8 mouse cellular contexts compared by ENCODE assay signal in genomic region chr7:45305275-45305674, GRCm38 (mm10). TPM values are rescaled to one million over a fixed set of nuclear protein-coding genes. Genes with fewer than 3 reads are reported as not detected.
DNase-seq lines count a peak whose midpoint lies in the region; ATAC-seq and TF ChIP-seq lines count a peak whose summit lies in the region.

No protein-coding gene starts in this region.

- WGBS in embryonic facial prominence, embryonic 13.5 days, result 6% methylated on average over 17 of the region's 17 CpGs
- WGBS in liver, embryonic 15.5 days (ENCODE audit: insufficient replicate concordance), result 4% methylated on average over 17 of the region's 17 CpGs
- WGBS in neural tube, embryonic 11.5 days, result 3% methylated on average over 17 of the region's 17 CpGs

- peak; percentile 19 to 59 for DNase-seq in adrenal gland, postnatal 4 days (ENCODE audit: low spot score in 2 of 2)
- DNase-seq in heart, postnatal 14 days, result peak; percentile 57 to 78
- peak; percentile 84 for DNase-seq in layer of hippocampus, adult 11-12 months (ENCODE audit: low spot score)
- peak; percentile 76 for DNase-seq in neural tube, embryonic 11.5 days (ENCODE audit: low spot score)
- DNase-seq in testis, postnatal 14 days (ENCODE audit: low spot score), result peak; percentile 70

- no peak for TF ChIP-seq POLR2A in ES-Bruce4 (IDR thresholded peaks at IDR 0.05; ENCODE audit: insufficient read depth, low read length)

- no peak overlapping the region for H3K27ac ChIP-seq in ES-Bruce4 (ENCODE audit: insufficient read depth, low read length)
- no peak overlapping the region for H3K27ac ChIP-seq in embryonic facial prominence, embryonic 13.5 days
- no peak overlapping the region for H3K27ac ChIP-seq in liver, embryonic 15.5 days (replicated peaks)
- H3K27ac ChIP-seq in neural tube, embryonic 11.5 days (ENCODE audit: low read depth, low read length), result no peak overlapping the region

- H3K9ac ChIP-seq in ES-Bruce4 (ENCODE audit: low read depth, poor library complexity, severe bottlenecking), result 0 out of 2 replicates have a peak overlapping the region, but pooled peaks have one; percentile 9
- H3K9ac ChIP-seq in embryonic facial prominence, embryonic 13.5 days, result no peak overlapping the region
- no peak overlapping the region for H3K9ac ChIP-seq in liver, embryonic 15.5 days
- peak overlapping the region; percentile 41 for H3K9ac ChIP-seq in neural tube, embryonic 11.5 days (ENCODE audit: low read length)

- no peak overlapping the region for H3K4me3 ChIP-seq in ES-Bruce4 (ENCODE audit: low read depth, low read length)
- H3K4me3 ChIP-seq in embryonic facial prominence, embryonic 13.5 days, result no peak overlapping the region
- no peak overlapping the region for H3K4me3 ChIP-seq in liver, embryonic 15.5 days (replicated peaks)
- peak overlapping the region; percentile 22 for H3K4me3 ChIP-seq in neural tube, embryonic 11.5 days (ENCODE audit: low read depth, low read length)

- H3K27me3 ChIP-seq in ES-Bruce4 (ENCODE audit: control insufficient read depth, insufficient read depth, low read length, poor library complexity, severe bottlenecking), result no peaks in the 10 kb centered on the region
- H3K27me3 ChIP-seq in embryonic facial prominence, embryonic 13.5 days, result no peaks in the 10 kb centered on the region
- peaks cover 17% of the 10 kb centered on the region; the same call in 1 of the 2 replicates for H3K27me3 ChIP-seq in liver, embryonic 15.5 days
- no peaks in the 10 kb centered on the region for H3K27me3 ChIP-seq in neural tube, embryonic 11.5 days (ENCODE audit: control insufficient read depth, insufficient read depth, low read length)

- peak overlapping the region; percentile 27; the same call in 1 of the 2 replicates for H3K4me2 ChIP-seq in embryonic facial prominence, embryonic 13.5 days
- peak overlapping the region; percentile 18; the same call in 1 of the 2 replicates for H3K4me2 ChIP-seq in liver, embryonic 15.5 days
- peak overlapping the region; percentile 44 for H3K4me2 ChIP-seq in neural tube, embryonic 11.5 days (ENCODE audit: low read depth)

- no peaks in the 10 kb centered on the region for H3K4me1 ChIP-seq in ES-Bruce4 (ENCODE audit: control insufficient read depth, insufficient read depth, low read length)
- H3K4me1 ChIP-seq in embryonic facial prominence, embryonic 13.5 days, result peaks cover 21% of the 10 kb centered on the region
- H3K4me1 ChIP-seq in liver, embryonic 15.5 days (replicated peaks), result 0 out of 2 replicates have a peak, but pooled peaks cover 4% of the 10 kb centered on the region
- H3K4me1 ChIP-seq in neural tube, embryonic 11.5 days (ENCODE audit: control insufficient read depth, insufficient read depth, low read length), result no peaks in the 10 kb centered on the region

- intact Hi-C loops in heart, postnatal 14 days (cut with DNase I), result loop anchor here (2.0 to 5.0 kb wide), 2 partner anchors 37 to 98 kb away; no protein-coding TSS in a partner anchor

- H3K9me3 ChIP-seq in ES-Bruce4 (replicated peaks; ENCODE audit: control insufficient read depth, insufficient read depth, low read length, poor library complexity, severe bottlenecking), result no peaks in the 10 kb centered on the region
- no peaks in the 10 kb centered on the region for H3K9me3 ChIP-seq in embryonic facial prominence, embryonic 13.5 days
- H3K9me3 ChIP-seq in liver, embryonic 15.5 days (replicated peaks), result no peaks in the 10 kb centered on the region
- H3K9me3 ChIP-seq in neural tube, embryonic 11.5 days (ENCODE audit: control insufficient read depth, low read length), result no peaks in the 10 kb centered on the region

- H3K36me3 ChIP-seq in ES-Bruce4 (ENCODE audit: control insufficient read depth, insufficient read depth, low read length, poor library complexity, severe bottlenecking), result peaks cover 8% of the 10 kb centered on the region
- H3K36me3 ChIP-seq in embryonic facial prominence, embryonic 13.5 days, result peaks cover 39% of the 10 kb centered on the region
- no peaks in the 10 kb centered on the region for H3K36me3 ChIP-seq in liver, embryonic 15.5 days (replicated peaks)
- no peaks in the 10 kb centered on the region for H3K36me3 ChIP-seq in neural tube, embryonic 11.5 days (ENCODE audit: control insufficient read depth, insufficient read depth, low read length)

- TF ChIP-seq CTCF in ES-Bruce4 (IDR thresholded peaks at IDR 0.05; ENCODE audit: low read depth, low read length), result peak; percentile 99

- ATAC-seq in embryonic facial prominence, embryonic 13.5 days (ENCODE audit: insufficient number of reproducible peaks, insufficient read depth, low FRiP score, low TSS enrichment, low read depth), result peak; percentile 35; the same call in 1 of the 2 replicates
- peak; percentile 28; the same call in 1 of the 2 replicates for ATAC-seq in liver, embryonic 15.5 days (ENCODE audit: insufficient read depth)
- ATAC-seq in neural tube, embryonic 11.5 days (ENCODE audit: insufficient read depth, low FRiP score, low TSS enrichment), result 0 out of 2 replicates have a peak, but pooled peaks have one; percentile 60

- peak; percentile 77; the same call in 1 of the 2 replicates for TF ChIP-seq EP300 in ES-Bruce4 (IDR thresholded peaks at IDR 0.05; ENCODE audit: insufficient read depth, low read depth, low read length)

RNA-seq across cellular contexts. Expression of gene Slc6a21, which starts 28.0 kb away (rescaled TPM):
- not detected in 2 replicates for polyA plus RNA-seq in ES-Bruce4 (2011; ENCODE audit: insufficient read depth, insufficient read length, low read depth, missing spikeins)
- not detected for total RNA-seq in adrenal gland, postnatal 4 days (2021)
- not detected in 2 replicates for polyA plus RNA-seq in embryonic facial prominence, embryonic 13.5 days (2015; fragmentation: Nextera tagmentation; extraction: Ambion mirVana)
- total RNA-seq in heart, postnatal 14 days (2021), result not detected
- not detected in 2 replicates for polyA plus RNA-seq in liver, embryonic 15.5 days (2015; fragmentation: Nextera tagmentation; extraction: Ambion mirVana)
- not detected in 2 replicates for polyA plus RNA-seq in neural tube, embryonic 11.5 days (2014; fragmentation: Nextera tagmentation; extraction: Ambion mirVana)

RNA-seq across cellular contexts. Expression of gene Trpm4, which starts 28.3 kb away (rescaled TPM):
- polyA plus RNA-seq in ES-Bruce4 (2011; ENCODE audit: insufficient read depth, insufficient read length, low read depth, missing spikeins), result 18.9 and 19.8 TPM in 2 replicates
- 10 to 100 TPM; 17.0 to 18.1 TPM for total RNA-seq in adrenal gland, postnatal 4 days (2021)
- polyA plus RNA-seq in embryonic facial prominence, embryonic 13.5 days (2015; fragmentation: Nextera tagmentation; extraction: Ambion mirVana), result 17.8 and 23.8 TPM in 2 replicates
- 10 to 100 TPM; 20.8 to 22.3 TPM for total RNA-seq in heart, postnatal 14 days (2021)
- 1.3 and 1.5 TPM in 2 replicates for polyA plus RNA-seq in liver, embryonic 15.5 days (2015; fragmentation: Nextera tagmentation; extraction: Ambion mirVana)
- 6.5 and 8.6 TPM in 2 replicates for polyA plus RNA-seq in neural tube, embryonic 11.5 days (2014; fragmentation: Nextera tagmentation; extraction: Ambion mirVana)

RNA-seq across cellular contexts. Expression of gene Hrc, which starts 29.8 kb away (rescaled TPM):
- polyA plus RNA-seq in ES-Bruce4 (2011; ENCODE audit: insufficient read depth, insufficient read length, low read depth, missing spikeins), result 5.2 and 6.9 TPM in 2 replicates
- total RNA-seq in adrenal gland, postnatal 4 days (2021), result 10 to 100 TPM in 1 of 2 experiments, 1 to 10 TPM in 1; 6.7 to 13.0 TPM
- 2.2 and 2.9 TPM in 2 replicates for polyA plus RNA-seq in embryonic facial prominence, embryonic 13.5 days (2015; fragmentation: Nextera tagmentation; extraction: Ambion mirVana)
- total RNA-seq in heart, postnatal 14 days (2021), result 100 to 1,000 TPM; 516 to 539 TPM
- polyA plus RNA-seq in liver, embryonic 15.5 days (2015; fragmentation: Nextera tagmentation; extraction: Ambion mirVana), result 0.31 and 0.54 TPM in 2 replicates
- 0.87 and 1.1 TPM in 2 replicates for polyA plus RNA-seq in neural tube, embryonic 11.5 days (2014; fragmentation: Nextera tagmentation; extraction: Ambion mirVana)

Comparison
In these comparisons a context has a peak if more than half of its experiments do, and no peak if none do; other contexts are left out.
1. H3K9ac ChIP-seq: peak in ES-Bruce4 (single experiment) and neural tube, embryonic 11.5 days (single experiment); none in embryonic facial prominence, embryonic 13.5 days (single experiment) and liver, embryonic 15.5 days (single experiment).
2. Peak in every context shown above with its lines, with median percentiles within 50 percentile points of each other: DNase-seq, ATAC-seq and H3K4me2 ChIP-seq.